Mouse (Mus musculus) CH12.LX (cell line): ENCODE results near the gene Hoxb7.

Source experiments
- CTCF ChIP-seq, 2 experiments: IDR thresholded peaks in 1 of 2; conservative IDR thresholded peaks in 1 of 2; 2 replicates each; pipeline ENCODE4 v1.5.1; 2011 to 2012; ENCODE audit warnings: low read depth in 2 of 2, low read length in 2 of 2, improper control_type of control experiment in 1 of 2, inconsistent platforms in 1 of 2, mild to moderate bottlenecking in 1 of 2, moderate library complexity in 1 of 2
- EP300 ChIP-seq: IDR thresholded peaks from 2 replicates; pipeline ENCODE4 v1.6.1; 2011; ENCODE audit warnings: low read length, improper control_type of control experiment
- GABPA ChIP-seq: IDR thresholded peaks from 2 replicates; pipeline ENCODE4 v1.6.1; 2012; ENCODE audit warnings: low read depth, low read length, improper control_type of control experiment, inconsistent platforms; ENCODE audit not compliant: insufficient replicate concordance
- HCFC1 ChIP-seq: IDR thresholded peaks from 2 replicates; pipeline ENCODE4 v1.6.1; 2012; ENCODE audit warnings: low read depth, mild to moderate bottlenecking, inconsistent platforms, low read length, improper control_type of control experiment
- MAX ChIP-seq: IDR thresholded peaks from 2 replicates; pipeline ENCODE4 v1.6.1; 2011; ENCODE audit warnings: low read length, improper control_type of control experiment
- POLR2A ChIP-seq: IDR thresholded peaks from 2 replicates; pipeline ENCODE4 v1.6.1; 2011; ENCODE audit warnings: low read depth, mild to moderate bottlenecking, improper control_type of control experiment, low read length
- POLR2AphosphoS2 ChIP-seq: IDR thresholded peaks from 2 replicates; pipeline ENCODE4 v1.6.1; 2011; ENCODE audit warnings: low read depth, low read length, improper control_type of control experiment
- RCOR1 ChIP-seq: conservative IDR thresholded peaks from 2 replicates; pipeline ENCODE4 v1.6.1; 2012; ENCODE audit warnings: low read depth, mild to moderate bottlenecking, inconsistent platforms, low read length, improper control_type of control experiment
- USF1 ChIP-seq: IDR thresholded peaks from 2 replicates; pipeline ENCODE4 v1.6.1; 2014; ENCODE audit warnings: low read depth, mild to moderate bottlenecking, inconsistent platforms, low read length, improper control_type of control experiment
- ZNF384 ChIP-seq: IDR thresholded peaks from 2 replicates; pipeline ENCODE4 v1.6.1; 2012; ENCODE audit warnings: low read depth, low read length, improper control_type of control experiment, inconsistent platforms

- TF ChIP-seq USF1: no peak
- TF ChIP-seq CTCF (conservative IDR thresholded peaks at IDR 0.05 in 1 of 2, IDR thresholded peaks at IDR 0.05 in 1 of 2; ENCODE audit: low read depth in 2 of 2, low read length in 2 of 2): no peak
- no peak for TF ChIP-seq EP300
- no peak for TF ChIP-seq RCOR1
- no peak for TF ChIP-seq POLR2A
- no peak for TF ChIP-seq ZNF384
- no peak for TF ChIP-seq GABPA
- TF ChIP-seq MAX: no peak
- TF ChIP-seq HCFC1: no peak
- no peak for TF ChIP-seq POLR2AphosphoS2
These were observed 5.0 kb upstream of the Hoxb7 start for GRCm38 (mm10) chr11:96281396-96281795.
